In genomic region chr10:39590629-39591028, GRCm38 (mm10) we compare ENCODE assay signal across 29 mouse cellular contexts. TPM values are rescaled to one million over a fixed set of nuclear protein-coding genes. Genes with fewer than 3 reads are reported as not detected.
DNase-seq lines count a peak whose midpoint lies in the region; ATAC-seq and TF ChIP-seq lines count a peak whose summit lies in the region.
"Had no signal": no experiment of that assay in that cellular context is flagged by ENCODE, and none has a peak within 500 bp of the region (broad histone marks: within the 10 kb centered on the region; RNA-seq: fewer than 3 reads in every experiment).

No protein-coding gene starts in this region.

- H3K27ac ChIP-seq in kidney, postnatal 0 days: no peak overlapping the region
- no peak overlapping the region for H3K27ac ChIP-seq in intestine, postnatal 0 days (ENCODE audit: low read depth, low read length)
- H3K27ac ChIP-seq in hindbrain, postnatal 0 days: no peak overlapping the region
- H3K27ac ChIP-seq: forebrain, embryonic 12.5 days; heart, adult 2 months; hindbrain, embryonic 15.5 days; intestine, embryonic 15.5 days; layer of hippocampus, adult 2 months; limb, embryonic 13.5 days; lung, embryonic 15.5 days; stomach, embryonic 15.5 days had no signal

- H3K4me3 ChIP-seq in kidney, postnatal 0 days (replicated peaks; ENCODE audit: low read depth, low read length): no peak overlapping the region
- H3K4me3 ChIP-seq in intestine, postnatal 0 days (ENCODE audit: low read depth, low read length): no peak overlapping the region
- no peak overlapping the region for H3K4me3 ChIP-seq in hindbrain, postnatal 0 days (ENCODE audit: low read length)
- H3K4me3 ChIP-seq: erythroblast, embryonic 14.5 days; forebrain, embryonic 12.5 days; heart, adult 2 months; heart, embryonic 12.5 days; hindbrain, embryonic 15.5 days; intestine, embryonic 15.5 days; layer of hippocampus, adult 2 months; limb, embryonic 13.5 days; lung, embryonic 15.5 days; megakaryocyte, embryonic 14.5 days; stomach, embryonic 15.5 days had no signal

- peaks cover 11% of the 10 kb centered on the region; the same call in 1 of the 2 replicates for H3K9me3 ChIP-seq in kidney, postnatal 0 days (replicated peaks; ENCODE audit: low read length)
- peaks cover 6% of the 10 kb centered on the region for H3K9me3 ChIP-seq in intestine, postnatal 0 days (ENCODE audit: control insufficient read depth)
- H3K9me3 ChIP-seq in hindbrain, postnatal 0 days (ENCODE audit: low read length): no peaks in the 10 kb centered on the region
- H3K9me3 ChIP-seq: hindbrain, embryonic 15.5 days; lung, embryonic 15.5 days had no signal

- 60% methylated on average over 10 of the region's 10 CpGs for WGBS in kidney, postnatal 0 days
- WGBS in intestine, postnatal 0 days: 84% methylated on average over 10 of the region's 10 CpGs
- 88% methylated on average over 10 of the region's 10 CpGs for WGBS in hindbrain, postnatal 0 days

- no peak overlapping the region for H3K9ac ChIP-seq in kidney, postnatal 0 days (ENCODE audit: low read depth, low read length)
- H3K9ac ChIP-seq in intestine, postnatal 0 days (ENCODE audit: low read depth, low read length): no peak overlapping the region
- no peak overlapping the region for H3K9ac ChIP-seq in hindbrain, postnatal 0 days (replicated peaks; ENCODE audit: low read length)
- H3K9ac ChIP-seq: forebrain, embryonic 12.5 days; heart, embryonic 12.5 days; hindbrain, embryonic 15.5 days; intestine, embryonic 15.5 days; limb, embryonic 13.5 days; lung, embryonic 15.5 days; stomach, embryonic 15.5 days had no signal

- no peaks in the 10 kb centered on the region for H3K36me3 ChIP-seq in kidney, postnatal 0 days (ENCODE audit: insufficient read depth, low read length)
- H3K36me3 ChIP-seq in intestine, postnatal 0 days (ENCODE audit: control insufficient read depth, insufficient read depth): no peaks in the 10 kb centered on the region
- H3K36me3 ChIP-seq in hindbrain, postnatal 0 days (ENCODE audit: insufficient read depth, low read length): no peaks in the 10 kb centered on the region
- H3K36me3 ChIP-seq: forebrain, embryonic 12.5 days; hindbrain, embryonic 15.5 days; intestine, embryonic 15.5 days; limb, embryonic 13.5 days had no signal

- H3K4me1 ChIP-seq in kidney, postnatal 0 days (replicated peaks; ENCODE audit: insufficient read depth, low read length): no peaks in the 10 kb centered on the region
- no peaks in the 10 kb centered on the region for H3K4me1 ChIP-seq in intestine, postnatal 0 days (replicated peaks; ENCODE audit: control insufficient read depth, insufficient read depth, low read length)
- peaks cover 19% of the 10 kb centered on the region for H3K4me1 ChIP-seq in hindbrain, postnatal 0 days (ENCODE audit: insufficient read depth, low read length)

- no peak for DNase-seq in kidney, postnatal 0 days (ENCODE audit: low spot score)
- no peak for DNase-seq in kidney, postnatal 10 days
- DNase-seq in thymus, postnatal 36 days: peak; percentile 17 to 25
- no peak for DNase-seq in thymus, postnatal 14 days
- no peak for DNase-seq in hindbrain, postnatal 0 days (ENCODE audit: low spot score)
- DNase-seq: adrenal gland, postnatal 25 days; cerebellum, adult 11-12 months; cerebellum, adult 9-11 months; gastrocnemius, postnatal 25 days; heart, adult 2 months; heart, postnatal 4 days; midbrain, embryonic 14.5 days; right cerebral cortex, postnatal 25 days; thymus, adult 18-20 months had no signal

- no peak; the same call in 1 of the 2 replicates for ATAC-seq in kidney, postnatal 0 days (replicated peaks; ENCODE audit: low FRiP score, low read depth)
- peak; percentile 34; the same call in 1 of the 2 replicates for ATAC-seq in common myeloid progenitor, adult 5-6 weeks (replicated peaks; ENCODE audit: low read depth, poor library complexity, severe bottlenecking)
- ATAC-seq in megakaryocyte progenitor cell, adult 5-6 weeks (replicated peaks; ENCODE audit: poor library complexity): peak; percentile 38
- no peak for ATAC-seq in intestine, postnatal 0 days
- ATAC-seq in hindbrain, postnatal 0 days: no peak
- ATAC-seq: intestine, embryonic 15.5 days had no signal

- H3K27me3 ChIP-seq in kidney, postnatal 0 days (ENCODE audit: insufficient read depth, low read length): no peaks in the 10 kb centered on the region
- H3K27me3 ChIP-seq in intestine, postnatal 0 days (replicated peaks; ENCODE audit: control insufficient read depth, insufficient read depth, low read length): no peaks in the 10 kb centered on the region
- H3K27me3 ChIP-seq in hindbrain, postnatal 0 days (ENCODE audit: insufficient read depth, low read length): no peaks in the 10 kb centered on the region
- H3K27me3 ChIP-seq: CH12.LX; forebrain, embryonic 12.5 days; heart, embryonic 12.5 days; hindbrain, embryonic 15.5 days; intestine, embryonic 15.5 days; limb, embryonic 13.5 days; lung, embryonic 15.5 days; stomach, embryonic 15.5 days had no signal

- peak overlapping the region; percentile 15; the same call in 1 of the 2 replicates for H3K4me2 ChIP-seq in kidney, postnatal 0 days (ENCODE audit: low read length)
- no peak overlapping the region for H3K4me2 ChIP-seq in intestine, postnatal 0 days (replicated peaks; ENCODE audit: low read depth)
- no peak overlapping the region for H3K4me2 ChIP-seq in hindbrain, postnatal 0 days (ENCODE audit: low read depth, low read length)
- H3K4me2 ChIP-seq: forebrain, embryonic 12.5 days; heart, embryonic 12.5 days; hindbrain, embryonic 15.5 days; intestine, embryonic 15.5 days; limb, embryonic 13.5 days; liver, embryonic 11.5 days; lung, embryonic 15.5 days; stomach, embryonic 15.5 days had no signal

- TF ChIP-seq CTCF in kidney, postnatal 0 days (IDR thresholded peaks at IDR 0.05; ENCODE audit: low read depth): no peak
- no peak for TF ChIP-seq CTCF in intestine, postnatal 0 days (IDR thresholded peaks at IDR 0.05; ENCODE audit: low read depth)
- no peak for TF ChIP-seq CTCF in hindbrain, postnatal 0 days (IDR thresholded peaks at IDR 0.05; ENCODE audit: low read depth)

RNA-seq across cellular contexts. Expression of gene Traf3ip2, which starts 22.1 kb away (rescaled TPM):
- polyA plus RNA-seq in kidney, postnatal 0 days (2015; fragmentation: Nextera tagmentation; extraction: Ambion mirVana): 15.0 TPM in 2 replicates
- 3.8 and 4.0 TPM in 2 replicates for total RNA-seq in common myeloid progenitor, adult 5-6 weeks (2017)
- 11.2 and 11.6 TPM in 2 replicates for total RNA-seq in megakaryocyte progenitor cell, adult 5-6 weeks (2015)
- 1.5 and 4.3 TPM in 2 replicates for total RNA-seq in megakaryocyte progenitor cell, adult 5-6 weeks (2017)
- polyA plus RNA-seq in intestine, postnatal 0 days (2015; fragmentation: Nextera tagmentation; extraction: Ambion mirVana): 25.3 and 27.8 TPM in 2 replicates
- 5.3 and 9.6 TPM in 2 replicates for total RNA-seq in hindbrain, postnatal 0 days (2014; rRNA removed)
- 5.7 and 6.2 TPM in 2 replicates for polyA plus RNA-seq in hindbrain, postnatal 0 days (2015; fragmentation: Nextera tagmentation; extraction: Ambion mirVana)

Comparison
In these comparisons a context has a peak if more than half of its experiments do, and no peak if none do; other contexts are left out.
1. DNase-seq: peak in thymus, postnatal 36 days (2 of 2); none in kidney, postnatal 0 days (single experiment), kidney, postnatal 10 days (single experiment), thymus, postnatal 14 days (single experiment) and hindbrain, postnatal 0 days (single experiment).
2. ATAC-seq: peak in common myeloid progenitor, adult 5-6 weeks (single experiment) and megakaryocyte progenitor cell, adult 5-6 weeks (single experiment); none in kidney, postnatal 0 days (single experiment), intestine, postnatal 0 days (single experiment) and hindbrain, postnatal 0 days (single experiment).